Mouse (Mus musculus) stomach, postnatal 0 days (tissue): ENCODE data around the gene Dusp15. TPM values are rescaled to one million over a fixed set of nuclear protein-coding genes. Genes with fewer than 3 reads are reported as not detected.

Experiments
- ATAC-seq: fragments of 200-750 bp; cut with Nextera tagmentation; 2 replicates; pipeline ENCODE4 v1.8.0; 2017; ENCODE audit not compliant: low FRiP score, low TSS enrichment
- DNase-seq: peaks from one replicate; pipeline ENCODE4 v3.0.0-alpha.2; 2016; ENCODE audit warnings: low spot score
- H3K27ac ChIP-seq: fragments of 300-500 bp; sonication (generic); replicated peaks from 2 replicates; pipeline ENCODE4 v1.5.1; 2014; ENCODE audit warnings: mild to moderate bottlenecking, control low read depth
- H3K27me3 ChIP-seq: fragments of 300-500 bp; sonication (generic); 2 replicates; pipeline ENCODE4 v1.6.1; 2014; ENCODE audit warnings: low read length; ENCODE audit not compliant: control insufficient read depth, insufficient read depth
- H3K36me3 ChIP-seq: fragments of 300-500 bp; sonication (generic); 2 replicates; pipeline ENCODE4 v1.6.1; 2014; ENCODE audit warnings: low read length, mixed read lengths; ENCODE audit not compliant: control insufficient read depth, insufficient read depth
- H3K4me1 ChIP-seq: fragments of 300-500 bp; sonication (generic); replicated peaks from 2 replicates; pipeline ENCODE4 v1.6.1; 2014; ENCODE audit warnings: antibody characterized with exemption; ENCODE audit not compliant: control insufficient read depth, insufficient read depth
- H3K4me2 ChIP-seq: fragments of 300-500 bp; sonication (generic); replicated peaks from 2 replicates; pipeline ENCODE4 v1.6.1; 2014; ENCODE audit warnings: low read depth, mild to moderate bottlenecking, control low read depth, moderate library complexity
- H3K4me3 ChIP-seq: fragments of 300-500 bp; sonication (generic); 2 replicates; pipeline ENCODE4 v1.5.1; 2014; ENCODE audit warnings: low read depth, low read length, control low read depth
- H3K9ac ChIP-seq: fragments of 300-500 bp; sonication (generic); 2 replicates; pipeline ENCODE4 v1.6.1; 2014; ENCODE audit warnings: mild to moderate bottlenecking, low read length, control low read depth, mixed read lengths
- H3K9me3 ChIP-seq: fragments of 300-500 bp; sonication (generic); 2 replicates; pipeline ENCODE4 v1.6.1; 2016; ENCODE audit warnings: low read length; ENCODE audit not compliant: control insufficient read depth
- CTCF ChIP-seq: IDR thresholded peaks from 2 replicates; pipeline ENCODE4 v1.5.1; 2016; ENCODE audit warnings: antibody characterized with exemption, low read depth, mild to moderate bottlenecking, moderate library complexity
- EP300 ChIP-seq: optimal IDR thresholded peaks from 2 replicates; pipeline ENCODE3; 2016; ENCODE audit warnings: antibody characterized with exemption
- WGBS: fragments of 180-500 bp; shearing (Covaris S2); extraction: QIAGEN DNeasy Blood & Tissue Kit; methylation state at CpG from one replicate; pipeline ENCODE4 v1.1.7; 2014; 5-methylcytosine and 5-hydroxymethylcytosine counted together
- polyA plus RNA-seq: library from polyadenylated mRNA; unstranded; fragments of >200 nt; fragmentation: Nextera tagmentation; extraction: Ambion mirVana; gene quantifications from 2 replicates; pipeline ENCODE4 v1.2.1, GENCODE M21; 2015

The Dusp15 gene
- polyA plus RNA-seq, 1 experiment from 2014 or later = 0.27 TPM

DNA sequence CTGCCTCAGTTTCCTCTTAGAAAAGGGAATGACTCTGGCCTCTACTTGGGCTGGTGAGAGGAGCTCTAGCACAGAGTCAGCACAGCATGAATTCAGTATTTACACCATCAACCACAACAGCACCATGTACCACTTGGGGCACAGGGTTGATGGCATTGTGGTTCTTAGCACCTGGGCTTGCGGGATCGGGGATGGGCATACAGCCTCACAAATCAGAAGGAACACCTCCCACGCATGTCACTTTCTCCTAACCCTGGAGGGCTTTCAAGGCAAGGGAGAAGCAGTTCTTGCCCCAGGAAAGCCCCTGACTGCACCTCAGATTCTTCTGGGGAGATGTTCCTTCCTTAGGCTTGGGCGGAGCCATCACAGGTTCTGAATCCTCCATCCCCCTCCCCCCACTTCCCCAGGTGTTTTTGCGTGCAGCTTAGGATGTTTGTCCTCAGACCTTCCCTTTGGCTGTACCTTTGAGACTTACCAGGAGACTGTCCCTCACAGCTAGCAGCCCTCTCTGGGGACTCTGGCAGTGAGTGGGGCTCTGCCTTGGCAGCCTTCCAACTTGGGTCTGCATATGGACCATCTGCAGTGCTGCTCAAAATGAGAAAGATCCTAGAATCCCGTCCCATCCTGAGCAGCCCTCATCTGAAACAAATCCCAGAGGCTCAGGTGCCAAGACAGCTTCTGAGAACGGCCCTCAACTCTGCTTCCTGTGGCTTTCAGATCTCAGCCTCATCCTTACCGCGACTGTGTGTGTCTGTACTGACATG, 45.0 kb downstream of the Dusp15 start:
- Histone ChIP-seq H3K9ac (no peak overlapping the region), H3K9me3 (no peaks in the 10 kb centered on the region), H3K4me1 (no peaks in the 10 kb centered on the region), H3K4me2 (no peak overlapping the region), H3K4me3 (no peak overlapping the region), H3K36me3 (no peaks in the 10 kb centered on the region), H3K27me3 (no peaks in the 10 kb centered on the region), H3K27ac (no peak overlapping the region)
- ATAC-seq (no peak), DNase-seq (no peak)
- TF ChIP-seq EP300 (no peak), CTCF (no peak)
- 50% methylated on average over 9 of the region's 9 CpGs for WGBS

DNA sequence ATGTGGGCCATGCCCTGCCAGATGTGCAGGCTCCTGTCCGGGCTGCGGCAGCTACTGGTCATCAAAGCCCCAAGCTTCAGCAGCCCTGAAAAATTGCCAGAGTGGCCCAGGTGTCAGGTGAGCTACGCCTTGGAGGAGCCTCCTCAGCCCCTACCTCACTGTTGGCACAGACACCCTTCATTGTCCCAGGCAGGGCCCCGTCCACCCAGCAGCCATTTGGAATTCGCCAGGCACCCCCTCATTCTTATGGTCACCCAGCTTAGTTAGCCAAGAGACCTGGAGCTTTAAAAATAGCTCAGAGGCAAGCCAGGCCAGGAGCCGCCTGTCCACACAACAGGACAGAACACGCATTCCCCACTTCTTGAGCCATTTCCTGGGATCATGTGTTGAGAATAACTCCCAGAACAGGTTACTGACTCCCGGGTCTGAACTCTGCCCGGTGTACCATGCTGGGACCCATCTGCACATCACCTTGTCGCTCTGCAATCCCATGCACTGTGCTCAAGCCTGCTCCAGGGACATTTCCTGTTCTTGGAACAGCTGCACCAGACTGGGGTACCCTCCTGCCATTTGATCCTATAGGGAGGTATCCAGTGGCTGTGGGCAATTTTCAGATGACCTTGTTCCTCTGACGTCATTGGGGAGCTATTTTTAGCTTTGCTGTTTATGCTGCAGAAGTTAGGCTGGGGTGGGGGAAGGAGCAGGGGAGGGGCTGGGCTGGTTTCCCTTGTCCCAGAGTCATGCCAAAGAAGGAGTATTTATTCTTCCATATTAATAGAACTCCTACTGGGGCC, 46.3 kb downstream of the Dusp15 start:
- no peaks in the 10 kb centered on the region for H3K36me3 ChIP-seq
- H3K27me3 ChIP-seq = no peaks in the 10 kb centered on the region
- no peaks in the 10 kb centered on the region for H3K9me3 ChIP-seq
- no peak for DNase-seq
- no peak overlapping the region for H3K4me2 ChIP-seq
- TF ChIP-seq EP300 (no peak), CTCF (no peak)
- ATAC-seq = peak; percentile 29
- no peaks in the 10 kb centered on the region for H3K4me1 ChIP-seq
- 46% methylated on average over 11 of the region's 11 CpGs for WGBS
- no peak overlapping the region for H3K9ac ChIP-seq
- no peak overlapping the region for H3K4me3 ChIP-seq
- peak overlapping the region; percentile 13; the same call in 1 of the 2 replicates for H3K27ac ChIP-seq

DNA sequence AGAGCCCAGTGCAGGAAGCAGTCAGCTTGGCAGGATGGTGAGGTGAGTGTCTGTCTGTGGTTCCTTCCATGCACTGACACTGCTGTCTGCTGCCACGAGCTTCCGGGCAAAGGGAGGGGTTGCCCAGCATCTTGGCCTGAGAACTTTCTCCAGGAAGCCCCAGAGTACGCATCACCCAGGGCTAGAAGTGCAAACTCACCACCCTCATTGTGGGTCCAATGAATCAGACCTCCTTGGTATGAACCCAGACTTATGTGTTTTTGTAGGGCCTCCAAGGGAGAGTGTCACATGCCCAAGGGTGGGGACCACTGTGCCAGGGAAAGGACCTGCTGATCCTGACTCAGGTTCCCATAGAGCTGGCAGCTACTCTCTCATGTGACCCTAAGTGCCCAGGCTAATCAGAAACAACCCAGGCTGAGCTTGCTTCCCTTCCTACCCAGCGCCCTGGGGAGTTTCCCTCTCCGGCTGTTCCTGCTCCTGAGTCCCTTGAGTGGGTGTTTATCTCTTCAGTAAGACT, 47.3 kb downstream of the Dusp15 start:
- H3K36me3 ChIP-seq = no peaks in the 10 kb centered on the region
- H3K4me2 ChIP-seq = no peak overlapping the region
- no peak overlapping the region for H3K9ac ChIP-seq
- 63% methylated on average over 5 of the region's 5 CpGs for WGBS
- no peak for ATAC-seq
- no peak for DNase-seq
- no peaks in the 10 kb centered on the region for H3K9me3 ChIP-seq
- no peaks in the 10 kb centered on the region for H3K27me3 ChIP-seq
- no peaks in the 10 kb centered on the region for H3K4me1 ChIP-seq
- H3K27ac ChIP-seq = 0 out of 2 replicates have a peak overlapping the region, but pooled peaks have one; percentile 13
- TF ChIP-seq EP300 = no peak
- TF ChIP-seq CTCF = no peak
- H3K4me3 ChIP-seq = no peak overlapping the region

DNA sequence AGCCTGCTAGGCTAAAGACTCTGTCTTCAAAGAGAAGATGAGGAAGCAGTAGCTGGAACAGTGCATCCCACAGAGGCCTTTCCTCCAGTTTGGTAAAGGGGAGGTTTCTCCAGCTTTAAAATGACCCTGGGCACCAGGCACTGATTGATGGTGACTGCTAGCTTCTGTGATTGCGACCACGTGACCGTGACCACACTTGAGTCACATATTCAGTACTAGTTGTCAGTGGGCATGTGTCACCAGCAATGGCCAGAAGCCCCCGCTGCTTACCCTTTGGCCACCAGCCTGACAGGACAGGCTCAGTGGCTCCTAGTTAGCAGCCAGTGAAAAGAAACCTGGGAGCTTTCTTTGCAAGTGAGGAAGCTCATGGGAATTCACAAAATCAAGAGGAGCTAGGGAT, 47.9 kb downstream of the Dusp15 start:
- Histone ChIP-seq H3K4me3 (no peak overlapping the region), H3K27ac (no peak overlapping the region), H3K4me2 (no peak overlapping the region), H3K9ac (no peak overlapping the region), H3K36me3 (no peaks in the 10 kb centered on the region), H3K9me3 (no peaks in the 10 kb centered on the region), H3K27me3 (no peaks in the 10 kb centered on the region), H3K4me1 (no peaks in the 10 kb centered on the region)
- TF ChIP-seq CTCF (no peak), EP300 (no peak)
- DNase-seq (no peak), ATAC-seq (no peak)
- WGBS = 73% methylated on average over 4 of the region's 4 CpGs

DNA sequence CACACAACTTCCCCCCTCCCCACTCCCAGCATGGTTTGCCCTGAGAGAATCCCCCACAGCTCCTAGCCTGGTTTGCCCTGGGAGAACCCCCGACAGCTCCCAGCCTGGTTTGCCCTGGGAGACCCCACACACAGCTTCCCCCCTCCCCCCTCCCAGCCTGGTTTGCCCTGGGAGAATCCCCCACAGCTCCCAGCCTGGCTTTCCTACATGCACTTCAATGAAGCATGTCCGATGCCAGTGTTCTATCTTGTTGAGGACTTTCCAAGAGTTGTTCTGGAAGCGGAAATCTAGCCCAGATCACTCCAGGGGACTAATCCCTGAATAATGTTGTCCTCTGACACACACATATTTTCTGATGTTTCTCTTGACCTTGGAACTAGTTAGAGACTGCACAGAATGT, 48.8 kb downstream of the Dusp15 start:
- Histone ChIP-seq H3K9ac (no peak overlapping the region), H3K4me1 (no peaks in the 10 kb centered on the region), H3K27ac (no peak overlapping the region), H3K36me3 (no peaks in the 10 kb centered on the region), H3K9me3 (no peaks in the 10 kb centered on the region), H3K4me3 (no peak overlapping the region), H3K27me3 (no peaks in the 10 kb centered on the region), H3K4me2 (no peak overlapping the region)
- no peak for ATAC-seq
- 32% methylated on average over 3 of the region's 3 CpGs for WGBS
- TF ChIP-seq CTCF (no peak), EP300 (no peak)
- no peak for DNase-seq

DNA sequence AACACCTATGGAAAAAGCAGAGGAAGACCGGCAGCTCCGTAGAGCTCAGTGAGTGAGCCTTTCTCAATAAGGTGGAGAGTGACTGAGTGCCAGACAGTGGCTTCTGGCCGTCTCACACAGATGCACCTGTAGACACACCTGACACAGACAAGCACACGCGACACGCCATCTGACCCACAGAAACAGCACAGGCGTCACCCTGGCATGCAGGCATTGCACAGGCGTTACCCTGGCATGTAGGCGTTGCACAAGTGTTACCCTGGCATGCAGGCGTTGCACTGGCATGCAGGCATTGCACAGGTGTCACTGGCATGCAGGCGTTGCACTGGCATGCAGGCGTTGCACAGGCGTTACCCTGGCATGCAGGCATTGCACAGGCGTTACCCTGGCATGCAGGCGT, 50.2 kb downstream of the Dusp15 start:
- WGBS = 88% methylated on average over 15 of the region's 15 CpGs
- DNase-seq = no peak
- TF ChIP-seq CTCF (no peak), EP300 (no peak)

More for the DNA sequence above, 50.2 kb downstream of the Dusp15 start:
- Histone ChIP-seq H3K36me3 (no peaks in the 10 kb centered on the region), H3K4me2 (no peak overlapping the region), H3K9ac (no peak overlapping the region), H3K4me3 (no peak overlapping the region), H3K9me3 (no peaks in the 10 kb centered on the region), H3K27ac (no peak overlapping the region), H3K27me3 (no peaks in the 10 kb centered on the region), H3K4me1 (no peaks in the 10 kb centered on the region)
- no peak for ATAC-seq
